Mouse (Mus musculus) bone marrow, adult 2 months (tissue): Measurements from ENCODE around the gene Mtcl1.

Source experiments
- CTCF ChIP-seq: fragments of 200-500 bp; IDR thresholded peaks from 2 replicates; pipeline ENCODE4 v1.5.1; 2011; ENCODE audit warnings: low read length, control low read depth; ENCODE audit not compliant: control insufficient read depth, insufficient read depth
- POLR2A ChIP-seq: fragments of 200-500 bp; IDR thresholded peaks from 2 replicates; pipeline ENCODE4 v1.6.1; 2011; ENCODE audit warnings: low read depth, mild to moderate bottlenecking, control low read depth, low read length, borderline replicate concordance; ENCODE audit not compliant: control insufficient read depth

GRCm38 (mm10) chr17:66498598-66498997, 49.0 kb upstream of the Mtcl1 start:
- TF ChIP-seq CTCF (no peak), POLR2A (no peak)
